Mouse (Mus musculus) embryonic facial prominence, embryonic 12.5 days (tissue): Measurements from ENCODE around the gene Cnot3. TPM values are rescaled to one million over a fixed set of nuclear protein-coding genes. Genes with fewer than 3 reads are reported as not detected.

ENCODE experiments used
- ATAC-seq: fragments of 200-750 bp; cut with Nextera tagmentation; 2 replicates; pipeline ENCODE4 v1.8.0; 2017; ENCODE audit not compliant: insufficient number of reproducible peaks, insufficient read depth, low FRiP score, low TSS enrichment
- H3K27ac ChIP-seq: fragments of 300-500 bp; sonication (generic); 2 replicates; pipeline ENCODE4 v1.5.1; 2016; ENCODE audit warnings: mild to moderate bottlenecking
- H3K27me3 ChIP-seq: fragments of 300-500 bp; sonication (generic); 2 replicates; pipeline ENCODE4 v1.6.1; 2016; ENCODE audit warnings: mild to moderate bottlenecking, moderate library complexity
- H3K36me3 ChIP-seq: fragments of 300-500 bp; sonication (generic); 2 replicates; pipeline ENCODE4 v1.6.1; 2016; ENCODE audit warnings: mild to moderate bottlenecking
- H3K4me1 ChIP-seq: fragments of 300-500 bp; sonication (generic); 2 replicates; pipeline ENCODE4 v1.6.1; 2016
- H3K4me2 ChIP-seq: fragments of 300-500 bp; sonication (generic); replicated peaks from 2 replicates; pipeline ENCODE4 v1.6.1; 2016; ENCODE audit warnings: mild to moderate bottlenecking, moderate library complexity
- H3K4me3 ChIP-seq: fragments of 300-500 bp; sonication (generic); 2 replicates; pipeline ENCODE4 v1.5.1; 2016; ENCODE audit warnings: mild to moderate bottlenecking
- H3K9ac ChIP-seq: fragments of 300-500 bp; sonication (generic); 2 replicates; pipeline ENCODE4 v1.6.1; 2016; ENCODE audit warnings: mild to moderate bottlenecking, moderate library complexity
- H3K9me3 ChIP-seq: fragments of 300-500 bp; sonication (generic); 2 replicates; pipeline ENCODE4 v1.6.1; 2016; ENCODE audit warnings: mild to moderate bottlenecking, moderate library complexity
- WGBS: fragments of 180-500 bp; shearing (Covaris S2); methylation state at CpG from one replicate; pipeline ENCODE4 v1.1.7; 2016; 5-methylcytosine and 5-hydroxymethylcytosine counted together
- polyA plus RNA-seq: library from polyadenylated mRNA; unstranded; fragments of >200 nt; fragmentation: Nextera tagmentation; extraction: Ambion mirVana; gene quantifications from 2 replicates; pipeline ENCODE4 v1.2.1, GENCODE M21; 2016

The Cnot3 gene
- polyA plus RNA-seq, 1 experiment from 2014 or later: 66.1 TPM

DNA sequence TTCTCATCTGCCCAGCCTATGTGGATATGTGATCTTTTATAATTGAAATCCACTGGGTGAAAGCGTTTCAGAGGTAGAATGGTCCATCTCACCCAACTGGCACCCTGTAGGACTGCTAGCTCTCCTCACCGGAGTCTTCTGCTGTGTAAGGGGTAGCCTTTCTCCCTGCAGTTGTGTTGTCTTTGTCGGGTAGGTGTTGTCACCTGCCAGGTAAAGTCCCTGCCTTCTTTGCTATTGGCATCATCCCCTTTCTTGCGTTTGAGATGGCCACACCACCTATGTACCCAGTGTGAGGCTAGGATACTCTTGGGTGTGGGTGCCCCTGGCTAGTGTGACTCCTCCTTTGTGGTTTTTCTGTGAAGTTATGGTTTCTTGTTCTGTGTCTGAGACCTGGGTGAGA lies 1.6 kb downstream of the Cnot3 start:
- Histone ChIP-seq H3K4me2 (peak overlapping the region; percentile 86), H3K27ac (no peak overlapping the region), H3K4me1 (peaks cover 27% of the 10 kb centered on the region), H3K36me3 (peaks cover 36% of the 10 kb centered on the region), H3K9ac (peak overlapping the region; percentile 99), H3K9me3 (no peaks in the 10 kb centered on the region), H3K4me3 (peak overlapping the region; percentile 98), H3K27me3 (no peaks in the 10 kb centered on the region)
- 73% methylated on average over 4 of the region's 4 CpGs for WGBS
- ATAC-seq: no peak

- ATAC-seq: no peak
- H3K9ac ChIP-seq: no peak overlapping the region
- H3K4me3 ChIP-seq: no peak overlapping the region
- H3K4me1 ChIP-seq: no peaks in the 10 kb centered on the region
- no peak overlapping the region for H3K27ac ChIP-seq
- no peaks in the 10 kb centered on the region for H3K27me3 ChIP-seq
- peaks cover 98% of the 10 kb centered on the region for H3K36me3 ChIP-seq
- no peaks in the 10 kb centered on the region for H3K9me3 ChIP-seq
- no peak overlapping the region for H3K4me2 ChIP-seq
- 88% methylated on average over 4 of the region's 4 CpGs for WGBS
Measured at GRCm38 (mm10) chr7:3656966-3657365, 11.9 kb downstream of the Cnot3 start.

DNA sequence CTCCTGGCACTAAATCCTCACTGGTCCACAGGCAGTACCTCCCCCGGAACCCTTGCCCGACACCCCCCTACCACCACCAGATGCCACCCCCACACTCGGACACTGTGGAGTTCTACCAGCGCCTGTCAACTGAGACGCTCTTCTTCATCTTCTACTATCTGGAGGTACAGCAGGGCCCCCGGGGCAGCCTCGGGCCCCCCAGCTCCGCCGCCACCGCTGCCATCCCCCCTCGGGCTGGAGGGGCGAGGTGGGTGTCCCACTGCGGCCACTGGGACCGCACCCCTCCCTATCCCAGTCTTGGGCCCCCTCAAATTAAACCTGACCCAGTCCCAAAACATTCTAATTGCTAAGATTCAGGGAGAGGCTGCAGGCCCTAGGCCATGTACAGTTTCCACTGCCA lies 13.5 kb downstream of the Cnot3 start:
- no peak for ATAC-seq
- 97% methylated on average over 14 of the region's 14 CpGs for WGBS

GRCm38 (mm10) chr7:3664524-3665214 lies 19.6 kb downstream of the Cnot3 start:
- Histone ChIP-seq H3K9me3 (no peaks in the 10 kb centered on the region), H3K36me3 (peaks cover 34% of the 10 kb centered on the region), H3K4me1 (peaks cover 11% of the 10 kb centered on the region), H3K27ac (peak overlapping the region; percentile 88), H3K9ac (peak overlapping the region; percentile 79), H3K4me3 (peak overlapping the region; percentile 72), H3K4me2 (peak overlapping the region; percentile 73), H3K27me3 (no peaks in the 10 kb centered on the region)
- 35% methylated on average over 15 of the region's 15 CpGs for WGBS
- ATAC-seq: peak; percentile 11; the same call in 1 of the 2 replicates

More for the DNA sequence above, 13.5 kb downstream of the Cnot3 start:
- Histone ChIP-seq H3K27me3 (no peaks in the 10 kb centered on the region), H3K9me3 (no peaks in the 10 kb centered on the region), H3K36me3 (peaks cover 95% of the 10 kb centered on the region), H3K27ac (no peak overlapping the region), H3K4me3 (no peak overlapping the region), H3K9ac (no peak overlapping the region), H3K4me1 (peaks cover 2% of the 10 kb centered on the region), H3K4me2 (no peak overlapping the region)

- H3K4me1 ChIP-seq: peaks cover 11% of the 10 kb centered on the region
- H3K9me3 ChIP-seq: no peaks in the 10 kb centered on the region
- peak within 1 kb of the TSS; percentile 72 for H3K4me3 ChIP-seq
- H3K9ac ChIP-seq: peak within 1 kb of the TSS; percentile 79
- H3K27me3 ChIP-seq: no peaks in the 10 kb centered on the region
- peak within 1 kb of the TSS; percentile 88 for H3K27ac ChIP-seq
- 4% methylated on average over 45 of the region's 45 CpGs for WGBS
- H3K4me2 ChIP-seq: peak within 1 kb of the TSS; percentile 73
- H3K36me3 ChIP-seq: peaks cover 26% of the 10 kb centered on the region
- peak; percentile 97 for ATAC-seq
Measured at GRCm38 (mm10) chr7:3665215-3666114, 20.4 kb downstream of the Cnot3 start, which contains the start of gene Leng1. Gene Leng1 (minus strand): TSS chr7:3665840.

DNA sequence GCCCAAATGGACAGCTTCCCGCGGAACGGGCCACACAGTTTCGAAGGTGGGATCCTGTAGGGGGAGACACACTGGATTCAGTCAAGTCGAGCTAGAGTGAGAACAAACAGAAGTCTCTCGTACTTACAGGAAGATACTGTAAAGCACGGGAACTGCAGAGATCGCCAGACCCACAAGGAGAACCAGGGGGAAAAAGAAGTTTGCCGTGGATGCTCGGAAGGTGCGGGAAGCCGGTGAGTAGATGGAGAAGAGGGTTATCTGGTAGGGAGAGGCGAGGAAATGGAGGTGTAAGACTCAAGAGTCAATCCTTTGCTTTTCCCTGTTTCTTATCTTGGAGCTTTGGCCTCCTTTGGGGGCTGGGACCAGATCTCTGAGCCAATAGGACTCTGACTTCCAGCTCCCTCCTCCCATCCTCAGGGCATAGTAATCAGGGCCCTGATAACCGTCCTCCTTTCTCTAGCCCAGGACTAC lies 21.9 kb downstream of the Cnot3 start:
- 19% methylated on average over 14 of the region's 14 CpGs for WGBS
- peak overlapping the region; percentile 15; the same call in 1 of the 2 replicates for H3K4me2 ChIP-seq

DNA sequence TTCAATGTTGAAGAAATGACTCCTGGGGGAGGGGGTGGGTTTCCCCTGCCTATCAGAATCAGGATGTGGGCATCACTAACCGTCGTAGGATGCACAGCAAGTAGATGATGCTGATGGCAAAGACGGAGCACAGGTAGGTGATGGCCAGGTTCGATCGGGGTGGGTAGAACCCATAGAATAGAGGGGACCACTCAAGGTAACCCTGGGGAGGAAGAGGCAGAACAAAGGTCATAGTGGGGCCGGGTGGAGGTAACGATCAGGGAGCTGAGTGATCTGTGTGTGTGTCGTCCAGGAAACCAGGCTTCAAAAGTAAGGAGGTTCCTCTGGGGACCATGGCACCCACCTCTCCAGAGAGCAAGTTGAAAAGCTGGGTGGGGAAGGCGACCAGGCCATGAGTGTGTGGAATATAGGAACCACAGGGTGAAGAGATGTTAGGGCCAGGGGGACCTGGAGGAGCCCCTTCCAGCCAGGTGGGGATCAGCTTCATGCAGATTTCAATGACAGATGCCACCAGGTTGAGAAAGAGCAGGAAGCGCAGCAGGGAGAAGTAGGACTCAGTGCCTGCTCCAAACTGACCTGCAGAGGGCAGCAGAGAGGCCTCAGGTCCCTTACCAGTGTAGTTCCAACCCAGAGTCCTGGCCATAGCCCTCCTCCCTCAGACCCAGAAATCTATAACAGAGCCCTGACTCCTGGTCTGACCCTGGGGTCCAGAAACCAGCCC lies 29.6 kb downstream of the Cnot3 start:
- Histone ChIP-seq H3K27ac (no peak overlapping the region), H3K9ac (no peak overlapping the region), H3K4me3 (no peak overlapping the region), H3K27me3 (no peaks in the 10 kb centered on the region), H3K9me3 (no peaks in the 10 kb centered on the region), H3K4me1 (no peaks in the 10 kb centered on the region), H3K4me2 (no peak overlapping the region), H3K36me3 (peaks cover 8% of the 10 kb centered on the region)
- 74% methylated on average over 10 of the region's 10 CpGs for WGBS
- ATAC-seq: peak; percentile 68; the same call in 1 of the 2 replicates

More for the DNA sequence above, 21.9 kb downstream of the Cnot3 start:
- no peak for ATAC-seq
- Histone ChIP-seq H3K27ac (no peak overlapping the region), H3K36me3 (peaks cover 13% of the 10 kb centered on the region), H3K4me1 (peaks cover 11% of the 10 kb centered on the region), H3K9me3 (no peaks in the 10 kb centered on the region), H3K4me3 (no peak overlapping the region), H3K27me3 (no peaks in the 10 kb centered on the region), H3K9ac (no peak overlapping the region)

GRCm38 (mm10) chr7:3675228-3675548 lies 30.1 kb downstream of the Cnot3 start:
- 64% methylated on average over 3 of the region's 3 CpGs for WGBS
- no peak for ATAC-seq
- no peaks in the 10 kb centered on the region for H3K4me1 ChIP-seq

DNA sequence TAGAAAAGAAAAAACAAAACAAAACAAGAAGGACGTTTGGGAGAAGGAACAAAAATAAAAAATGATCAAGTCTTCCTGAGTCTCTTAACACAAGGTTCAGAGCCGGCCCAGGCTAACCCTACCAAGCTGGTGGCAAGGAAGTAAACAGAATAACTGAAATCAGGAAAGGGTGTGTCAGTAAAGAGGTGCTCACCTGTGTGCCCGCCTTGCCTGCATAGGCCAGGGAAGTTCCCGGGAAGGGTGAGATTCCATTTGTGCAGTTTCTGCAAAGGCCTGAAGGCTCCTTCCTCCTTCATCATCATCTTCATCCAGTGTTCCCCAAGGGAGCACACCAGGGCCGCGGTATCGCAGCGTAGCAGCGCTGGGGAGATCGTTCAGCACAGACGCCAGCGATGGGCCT lies 31.3 kb downstream of the Cnot3 start:
- ATAC-seq: no peak
- Histone ChIP-seq H3K27me3 (no peaks in the 10 kb centered on the region), H3K9me3 (no peaks in the 10 kb centered on the region), H3K27ac (no peak overlapping the region), H3K36me3 (peaks cover 14% of the 10 kb centered on the region), H3K9ac (no peak overlapping the region), H3K4me2 (no peak overlapping the region; the same call in 1 of the 2 replicates), H3K4me3 (no peak overlapping the region), H3K4me1 (no peaks in the 10 kb centered on the region)
- 87% methylated on average over 12 of the region's 12 CpGs for WGBS

More at GRCm38 (mm10) chr7:3675228-3675548, 30.1 kb downstream of the Cnot3 start:
- Histone ChIP-seq H3K9me3 (no peaks in the 10 kb centered on the region), H3K27me3 (no peaks in the 10 kb centered on the region), H3K27ac (no peak overlapping the region), H3K4me2 (no peak overlapping the region), H3K9ac (no peak overlapping the region), H3K4me3 (no peak overlapping the region), H3K36me3 (peaks cover 10% of the 10 kb centered on the region)

DNA sequence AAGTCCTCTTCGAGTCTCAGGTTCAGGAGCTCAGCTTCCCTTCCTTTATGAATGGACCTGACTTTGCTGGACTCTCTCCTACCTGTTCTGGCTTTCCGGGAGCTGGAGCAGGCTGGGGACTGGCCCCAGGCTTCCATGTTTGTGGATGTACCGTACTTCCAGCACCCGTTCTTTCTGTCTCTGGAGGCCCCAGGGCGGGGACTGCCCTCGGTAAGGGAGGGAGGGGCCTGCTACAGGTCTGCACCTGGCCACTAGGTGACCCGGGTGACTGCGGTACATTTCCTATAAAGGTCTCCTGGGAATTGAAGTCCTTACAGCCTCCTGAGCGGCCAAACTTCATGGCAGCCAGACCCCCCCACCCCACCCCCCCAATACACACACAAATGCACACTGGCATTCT lies 32.3 kb downstream of the Cnot3 start, which contains the start of gene Tmc4:
TSS of gene Tmc4 (minus strand) at position 212 of the 400 bp plus-strand sequence.
- WGBS: 50% methylated on average over 9 of the region's 9 CpGs
- H3K9ac ChIP-seq: no peak within 1 kb of the TSS

GRCm38 (mm10) chr7:3683908-3684550 lies 39.0 kb downstream of the Cnot3 start:
- no peaks in the 10 kb centered on the region for H3K4me1 ChIP-seq
- no peak overlapping the region for H3K9ac ChIP-seq
- WGBS: 89% methylated on average over 10 of the region's 10 CpGs
- H3K27ac ChIP-seq: no peak overlapping the region
- H3K27me3 ChIP-seq: no peaks in the 10 kb centered on the region
- ATAC-seq: no peak
- no peak overlapping the region for H3K4me2 ChIP-seq
- H3K36me3 ChIP-seq: peaks cover 52% of the 10 kb centered on the region
- no peaks in the 10 kb centered on the region for H3K9me3 ChIP-seq
- H3K4me3 ChIP-seq: no peak overlapping the region

More for the DNA sequence above, 32.3 kb downstream of the Cnot3 start, which contains the start of gene Tmc4:
- ATAC-seq: no peak
- peaks cover 14% of the 10 kb centered on the region for H3K36me3 ChIP-seq
- no peak within 1 kb of the TSS for H3K27ac ChIP-seq
- no peaks in the 10 kb centered on the region for H3K9me3 ChIP-seq
- H3K4me2 ChIP-seq: no peak within 1 kb of the TSS; the same call in 1 of the 2 replicates
- H3K27me3 ChIP-seq: no peaks in the 10 kb centered on the region
- H3K4me3 ChIP-seq: no peak within 1 kb of the TSS
- no peaks in the 10 kb centered on the region for H3K4me1 ChIP-seq
